Mouse (Mus musculus) bone marrow macrophage, adult 2 months (primary cell): ENCODE data around the gene Ccl5.

Experiments used
- CTCF ChIP-seq: IDR thresholded peaks from 2 replicates; pipeline ENCODE4 v1.5.1; 2012; ENCODE audit warnings: low read depth, mild to moderate bottlenecking, low read length, moderate library complexity
- POLR2A ChIP-seq: IDR thresholded peaks from 2 replicates; pipeline ENCODE4 v1.6.1; 2012; ENCODE audit warnings: mild to moderate bottlenecking, low read depth, low read length, borderline replicate concordance

GRCm38 (mm10) chr11:83534143-83534542 is 3.8 kb upstream of the Ccl5 start:
- TF ChIP-seq POLR2A (no peak), CTCF (no peak)
